Mouse (Mus musculus): ENCODE measurements around the gene Zfp385b.
A peak's percentile ranks its signal among the peaks of the same experiment; 100 is the strongest.
"Not testable (repeated sequence)": the region's sequence is repeated elsewhere in the genome, so short reads cannot be mapped to it uniquely, and the experiment has no call there.

Zfp385b gene

DNA sequence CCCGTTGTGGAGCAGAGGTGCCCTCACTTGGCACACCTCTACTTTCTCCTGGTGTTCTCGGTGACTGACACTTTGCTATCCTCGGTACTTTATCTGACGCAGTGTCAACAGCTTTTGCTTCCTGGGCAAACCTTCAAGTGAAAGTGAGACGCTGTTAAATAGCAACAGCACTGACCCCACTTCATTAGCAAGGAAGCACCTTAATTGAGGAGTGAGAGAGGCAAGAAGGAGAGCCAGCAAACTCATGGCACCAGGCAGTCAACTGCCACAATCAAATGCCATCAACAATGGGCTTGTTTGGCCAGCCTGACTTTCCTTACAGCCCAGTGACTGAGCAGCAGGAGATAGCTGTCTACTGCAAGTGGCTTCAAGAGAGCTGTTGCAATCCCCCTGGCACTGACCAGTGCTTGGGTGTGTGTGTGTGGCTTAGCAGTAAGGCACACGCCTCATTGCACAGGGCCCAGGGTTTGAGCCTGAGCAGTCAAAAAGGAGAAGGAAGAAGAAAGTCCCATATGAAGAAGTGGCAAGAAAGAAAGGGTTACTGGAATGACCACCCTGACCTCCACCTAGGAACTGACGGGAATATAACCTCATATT, 365.0 kb downstream of the Zfp385b start:
- DNase-seq = no peak

DNA sequence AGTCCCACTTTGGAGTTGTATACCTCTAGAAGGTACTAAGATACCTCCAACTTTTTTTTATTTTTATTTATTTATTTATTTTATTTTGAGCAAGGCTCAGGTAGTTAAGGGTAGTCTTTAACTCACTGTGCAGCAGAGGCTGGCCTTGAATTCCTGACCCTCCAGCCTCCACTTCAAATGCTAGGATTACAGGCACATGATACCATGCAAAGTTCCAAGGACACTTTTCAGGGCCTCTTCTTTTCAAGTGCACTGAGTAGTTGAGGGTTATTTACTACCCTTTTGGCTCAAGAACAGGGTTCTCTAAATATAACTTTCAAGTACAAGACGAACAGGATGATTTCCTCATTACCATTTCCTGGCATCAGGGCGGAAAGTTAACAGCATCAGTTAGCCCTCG, 365.7 kb downstream of the Zfp385b start:
- no peak for DNase-seq

DNA sequence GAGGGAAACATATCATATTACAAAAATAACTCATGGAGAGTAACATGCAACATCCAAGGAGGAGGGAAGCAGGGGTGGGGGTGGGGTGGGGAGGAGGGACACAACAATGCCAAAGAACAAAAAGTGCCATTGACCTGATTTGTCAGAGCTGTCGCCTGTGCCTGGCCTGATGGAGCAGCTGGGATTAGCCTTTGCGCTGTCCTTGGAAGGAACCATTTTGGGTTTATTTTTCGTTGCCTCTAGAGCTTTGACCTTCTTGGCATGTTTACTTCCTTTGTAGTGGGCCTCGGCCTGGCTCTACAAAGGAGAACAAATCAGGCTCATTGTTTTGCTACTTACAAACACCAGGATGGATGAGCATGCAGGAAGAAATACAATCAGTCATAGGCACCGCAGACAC, 369.4 kb downstream of the Zfp385b start:
- DNase-seq = not testable (repeated sequence)

DNA sequence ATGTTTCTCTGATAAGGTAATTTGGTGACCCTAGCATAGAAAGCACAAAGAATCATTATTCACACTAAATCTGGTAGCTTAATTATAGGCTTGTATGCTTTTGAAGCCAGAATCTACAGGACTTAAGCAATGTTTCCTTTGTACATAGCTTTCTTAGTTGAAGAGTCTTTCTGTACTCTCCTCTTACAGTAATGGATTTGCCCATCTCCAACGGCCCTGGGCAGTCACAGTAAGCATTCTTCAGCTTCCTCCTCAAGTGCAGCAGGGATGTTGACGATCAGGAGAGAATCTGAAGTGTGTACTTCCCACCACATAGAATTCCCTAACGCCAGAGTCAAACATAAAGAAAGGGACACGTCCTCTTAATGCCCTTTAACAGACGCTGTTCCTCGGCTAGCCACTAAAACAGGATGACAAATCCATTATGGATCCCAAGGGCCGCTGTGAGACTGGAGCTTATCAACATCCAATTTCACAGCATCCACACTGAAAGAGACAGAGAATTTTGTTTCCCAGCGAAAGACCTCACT, 370.4 kb downstream of the Zfp385b start:
- DNase-seq = no peak

DNA sequence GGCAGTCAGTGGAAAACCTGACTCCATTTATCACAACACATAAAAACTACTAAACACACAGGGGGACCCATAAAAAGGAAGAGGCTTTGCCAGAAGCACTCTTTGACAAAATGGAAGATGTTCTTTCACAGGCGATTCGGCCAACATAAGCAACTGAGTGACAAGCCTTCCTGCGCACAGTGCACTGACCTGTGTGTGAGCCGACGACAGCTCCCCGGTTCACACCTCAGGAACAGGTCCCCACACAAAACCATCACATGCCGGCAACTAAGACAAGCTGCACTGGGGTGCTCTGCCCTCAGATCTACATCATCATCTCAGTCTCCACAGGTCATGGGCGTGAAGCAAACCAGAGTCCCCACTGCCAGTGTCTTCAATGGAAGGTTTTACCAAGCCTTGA, 375.2 kb downstream of the Zfp385b start:
- no peak for DNase-seq

DNA sequence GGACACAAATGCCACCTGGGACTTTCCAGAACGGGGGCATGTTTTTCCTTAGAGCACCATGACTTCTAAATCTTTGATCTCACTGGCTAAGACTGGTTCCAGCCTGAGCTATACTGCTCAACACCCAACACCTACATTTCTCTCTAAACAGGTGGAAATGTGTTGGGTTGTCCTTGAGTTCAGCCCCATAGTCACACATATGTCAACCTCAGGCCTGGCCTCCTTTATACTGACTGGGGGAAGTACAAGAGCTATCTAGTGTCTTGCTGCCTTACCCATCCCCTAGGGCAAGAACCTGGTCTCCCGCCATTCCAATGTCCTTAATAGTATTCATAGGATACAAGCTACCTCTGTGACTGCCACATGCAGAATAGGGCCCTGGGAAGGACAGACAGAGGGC, 378.8 kb downstream of the Zfp385b start:
- DNase-seq = no peak

DNA sequence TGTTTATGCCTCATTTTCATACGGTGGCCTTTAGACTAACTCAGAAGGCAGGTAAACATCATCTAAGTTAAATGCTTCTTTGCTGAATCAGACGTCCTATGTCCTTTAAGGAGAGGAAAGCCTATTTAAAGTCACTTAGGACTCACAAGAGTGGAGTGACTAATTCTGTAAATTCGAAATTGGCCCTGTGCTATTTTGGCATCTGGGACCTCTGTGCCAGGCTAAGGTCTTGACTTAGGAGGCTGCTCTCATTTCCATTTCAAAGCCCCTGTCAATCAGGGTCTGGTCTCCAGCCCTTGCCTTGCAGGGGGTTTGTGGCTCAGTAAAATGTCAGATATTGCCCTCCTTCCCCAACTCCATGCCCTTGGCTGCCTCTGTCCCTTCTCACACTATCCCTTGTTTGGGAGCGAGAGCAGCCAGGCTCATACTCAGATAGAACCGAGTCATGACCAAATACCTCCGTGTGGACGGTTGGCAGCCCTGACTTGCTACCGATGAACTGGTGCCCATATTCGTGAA, 383.1 kb downstream of the Zfp385b start:
- DNase-seq = no peak

DNA sequence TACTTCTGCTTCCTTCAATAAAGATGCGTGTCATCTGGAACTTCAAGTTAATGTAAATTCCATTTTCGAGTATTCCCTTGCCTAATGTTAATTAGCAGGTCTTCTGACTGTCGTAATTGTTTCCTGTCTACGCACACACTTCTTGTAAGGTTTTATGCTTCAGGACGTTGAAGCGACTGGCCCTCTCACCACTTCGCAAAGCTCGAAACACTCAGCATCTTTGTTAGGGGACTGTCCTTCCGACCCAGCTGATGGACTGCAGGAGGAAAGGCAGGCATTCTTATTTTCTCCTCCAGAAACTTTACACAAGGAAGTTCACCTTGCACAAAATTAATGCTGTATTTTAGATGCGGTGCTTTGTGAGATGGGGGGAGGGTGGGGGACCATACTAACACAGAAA, 400.0 kb downstream of the Zfp385b start:
- no peak for DNase-seq

DNA sequence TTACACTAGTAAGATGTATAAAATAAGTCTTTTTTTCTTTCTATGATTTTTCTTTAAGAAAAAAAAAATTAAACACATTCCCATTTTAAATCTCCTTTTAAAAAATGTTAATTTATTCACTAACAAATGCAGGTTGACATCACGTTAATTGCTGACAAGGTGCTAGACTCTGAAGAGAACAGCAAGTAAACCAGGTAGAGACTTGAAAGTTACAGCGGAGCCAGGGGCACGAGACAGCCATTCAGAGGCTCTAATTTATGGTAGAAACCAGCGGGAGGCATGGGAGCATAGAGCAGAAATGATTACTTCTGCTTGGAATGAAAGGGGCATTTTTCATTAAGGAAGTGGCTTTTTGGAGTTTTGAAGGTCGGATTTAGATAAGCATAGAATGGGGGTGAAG, 401.4 kb downstream of the Zfp385b start:
- DNase-seq = no peak

DNA sequence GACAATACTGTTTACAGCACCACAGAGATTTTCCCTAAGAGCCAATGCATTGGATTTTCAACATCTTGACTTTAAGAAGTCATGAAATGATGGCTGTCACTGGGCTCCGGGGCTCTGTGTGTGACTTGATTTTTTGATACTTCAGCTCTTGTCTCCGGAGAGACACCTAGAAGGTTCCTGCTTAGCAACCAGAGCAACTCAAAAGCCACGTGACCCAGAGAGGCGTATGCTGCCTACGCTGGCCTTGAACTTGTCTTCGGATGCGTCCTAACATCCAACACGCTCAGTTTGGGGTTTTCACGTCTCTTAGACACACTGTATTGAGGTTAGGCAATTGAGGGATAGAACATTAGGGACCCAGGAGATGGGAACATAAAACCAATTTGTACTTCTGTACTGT, 407.3 kb downstream of the Zfp385b start:
- no peak for DNase-seq

DNA sequence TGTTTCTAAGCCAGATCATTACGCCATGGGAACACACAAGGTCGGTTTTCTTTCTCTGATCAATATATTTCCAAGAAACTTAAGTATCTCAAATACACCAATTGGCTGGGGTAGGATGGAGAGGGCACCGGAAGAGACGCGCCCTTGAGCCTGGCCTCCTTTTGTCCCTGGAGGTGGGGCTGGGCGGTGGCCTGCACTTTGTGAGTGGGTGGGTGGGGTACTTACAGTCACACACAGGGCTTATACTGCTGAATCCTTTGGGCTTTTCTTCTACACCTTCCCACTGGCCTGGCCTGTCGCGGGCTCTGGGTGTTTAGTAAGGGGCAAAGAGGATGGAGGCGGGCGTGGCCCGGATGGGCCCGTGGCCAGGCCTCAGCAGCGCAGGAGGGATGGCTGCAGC, 407.8 kb downstream of the Zfp385b start:
- DNase-seq = no peak

DNA sequence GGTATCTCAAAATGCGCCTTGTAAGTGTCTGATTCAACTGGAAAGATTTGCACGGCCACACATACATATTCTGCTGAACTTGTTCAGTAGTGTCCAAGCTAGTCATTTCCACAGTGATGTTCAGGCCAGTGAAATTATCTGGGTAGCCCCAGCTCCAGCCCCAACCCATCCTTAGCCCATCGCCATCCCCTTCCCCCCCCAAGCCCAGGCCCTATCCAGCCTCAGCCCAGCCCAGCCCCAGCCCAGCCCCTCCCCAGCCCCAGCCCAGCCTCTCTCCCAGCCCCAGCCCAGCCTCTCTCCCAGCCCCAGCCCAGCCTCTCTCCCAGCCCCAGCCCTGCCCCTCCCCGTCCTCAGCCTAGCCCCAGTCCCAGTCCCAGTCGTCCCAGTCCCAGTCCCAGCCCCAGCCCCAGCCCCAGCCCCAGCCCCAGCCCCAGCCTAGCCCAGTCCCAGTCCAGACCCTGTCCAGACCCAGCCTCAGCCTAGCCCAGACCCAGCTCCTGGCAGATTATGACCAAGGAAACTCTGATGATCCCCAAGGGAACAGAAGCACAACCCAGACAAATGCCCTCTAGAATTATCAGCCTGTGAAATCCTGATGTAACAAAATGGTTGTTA, 409.8 kb downstream of the Zfp385b start:
- no peak for DNase-seq

DNA sequence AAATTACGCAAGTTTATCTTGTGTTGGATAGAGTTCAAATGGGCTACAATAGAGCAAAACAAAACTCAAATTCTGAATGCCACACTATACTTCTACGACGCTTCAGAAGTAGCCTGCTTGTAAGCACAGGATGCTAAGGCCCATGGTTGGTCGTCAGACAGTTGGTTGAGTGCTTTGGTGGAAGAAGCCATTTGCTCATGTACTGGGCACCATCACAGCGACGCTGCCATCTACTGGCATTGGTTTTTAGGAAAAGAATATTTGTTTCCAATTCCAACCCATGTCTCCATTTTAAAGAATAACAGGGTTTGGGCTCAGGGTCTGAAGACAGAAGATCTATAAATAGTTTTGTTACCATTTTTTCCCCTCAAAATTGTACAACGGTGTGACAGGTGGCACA, 410.5 kb downstream of the Zfp385b start:
- DNase-seq = no peak

DNA sequence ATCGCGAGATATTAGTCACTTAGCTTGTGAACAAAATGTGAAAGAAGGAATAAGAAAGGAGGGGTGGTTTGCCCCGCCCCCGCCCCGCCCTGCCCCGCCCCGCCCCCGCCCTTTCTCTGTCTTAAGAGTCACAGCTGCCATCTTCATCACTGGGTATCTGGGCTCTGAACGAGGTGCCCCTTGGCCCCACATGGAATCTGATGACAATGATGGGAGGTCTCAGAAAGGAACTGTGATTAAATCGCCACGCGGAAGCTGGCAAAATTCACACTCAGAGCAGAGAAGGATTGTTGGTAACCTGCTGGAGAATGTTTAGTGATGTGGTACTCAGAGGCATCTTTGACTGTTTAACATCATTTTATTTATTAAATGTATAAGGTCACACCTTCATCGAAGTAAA, 417.1 kb downstream of the Zfp385b start:
- DNase-seq = no peak

DNA sequence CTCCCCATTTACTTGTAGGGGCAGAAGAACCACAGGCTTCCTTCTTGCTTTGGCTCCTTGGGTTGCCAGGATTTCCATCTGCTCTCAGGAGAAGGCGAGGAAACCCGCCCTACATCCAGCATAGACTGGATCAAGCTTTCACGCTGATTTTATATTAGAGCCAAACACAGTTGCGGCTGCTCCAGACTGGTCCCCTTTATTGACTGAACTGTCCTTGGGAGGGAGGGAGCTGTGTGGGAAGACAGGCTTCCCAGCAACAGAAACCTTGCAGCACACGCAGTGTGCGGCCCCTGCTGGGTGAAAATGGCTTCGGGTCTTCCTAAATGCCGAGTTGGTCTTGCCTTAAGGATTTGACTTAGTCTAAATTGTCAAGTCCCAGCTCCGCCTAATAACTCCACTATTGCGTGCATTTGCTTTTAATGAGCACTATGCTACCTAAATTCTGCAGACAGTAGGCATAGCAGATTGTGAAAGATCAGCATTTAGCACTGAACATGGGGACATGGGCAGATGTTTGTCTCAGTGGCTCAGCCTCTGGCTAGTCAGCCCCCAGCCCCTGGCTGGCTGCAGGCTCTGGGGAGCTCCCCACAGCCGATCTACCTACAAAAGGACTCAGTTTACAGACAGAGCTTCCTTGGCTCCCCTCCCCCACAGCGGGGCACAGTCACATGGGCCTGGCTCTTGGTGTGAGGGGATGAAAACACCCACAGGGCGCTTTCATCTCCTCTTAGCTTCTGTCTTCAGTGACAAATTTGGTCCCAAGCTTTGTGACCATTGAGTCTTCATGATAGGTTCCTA, 417.8 kb downstream of the Zfp385b start:
- no peak for DNase-seq

DNA sequence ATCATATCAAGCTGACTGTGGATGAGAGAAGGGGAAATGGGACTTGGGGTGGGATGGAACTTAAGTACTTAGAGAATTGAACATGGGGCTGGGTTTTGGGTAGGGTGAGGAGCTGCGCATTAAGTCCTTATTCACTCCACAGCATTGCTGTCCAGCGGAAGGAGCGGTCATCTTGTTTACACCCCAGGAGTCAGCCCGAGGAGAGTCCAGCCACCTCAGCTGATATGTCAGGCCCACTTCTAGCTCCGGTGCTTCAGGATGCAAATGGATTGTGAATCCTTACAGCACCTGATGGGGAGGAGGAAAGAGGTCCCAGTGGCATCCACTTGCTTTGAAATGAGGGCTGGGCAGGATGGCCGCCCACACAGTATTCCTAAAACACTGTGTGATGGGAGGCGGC, 425.6 kb downstream of the Zfp385b start:
- no peak for DNase-seq

DNA sequence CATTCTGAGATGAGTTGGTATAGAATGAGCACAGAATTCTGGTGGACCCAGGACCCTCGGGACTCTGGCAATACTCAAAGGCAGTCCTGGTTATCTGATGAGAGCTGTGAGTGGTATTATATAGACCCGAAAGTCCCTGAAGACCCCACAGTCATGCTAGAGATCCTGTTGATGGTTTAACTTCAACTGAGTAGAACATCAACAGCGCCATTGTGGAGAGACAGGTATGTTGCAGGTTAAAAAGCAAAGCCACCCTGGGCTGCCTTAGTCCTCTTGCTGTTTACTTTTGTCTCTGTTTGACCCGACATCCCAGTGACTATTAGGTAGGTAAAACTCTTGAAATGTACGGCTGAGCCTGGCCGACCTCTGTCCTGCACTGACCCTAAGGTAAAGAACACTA, 431.3 kb downstream of the Zfp385b start:
- DNase-seq = no peak

DNA sequence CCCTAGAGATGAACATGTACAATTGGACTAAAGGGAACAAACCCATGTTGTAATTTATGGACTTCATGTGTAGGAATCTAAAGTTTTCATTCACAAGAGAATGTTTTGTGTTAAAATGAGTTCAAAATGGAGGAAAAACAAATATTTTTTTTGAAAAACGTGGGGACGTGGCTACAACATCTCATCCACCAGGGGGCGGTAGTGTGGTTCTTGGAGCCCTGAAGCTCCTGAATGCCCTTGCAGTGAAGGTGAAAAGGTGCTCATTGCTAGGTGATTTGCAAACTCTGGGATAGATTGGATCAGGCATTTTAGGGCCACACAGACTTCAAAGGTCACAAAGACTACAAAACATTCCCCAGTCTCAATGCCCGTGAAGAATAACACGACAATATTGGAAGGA, 432.9 kb downstream of the Zfp385b start:
- DNase-seq = peak; percentile 33 to 65

DNA sequence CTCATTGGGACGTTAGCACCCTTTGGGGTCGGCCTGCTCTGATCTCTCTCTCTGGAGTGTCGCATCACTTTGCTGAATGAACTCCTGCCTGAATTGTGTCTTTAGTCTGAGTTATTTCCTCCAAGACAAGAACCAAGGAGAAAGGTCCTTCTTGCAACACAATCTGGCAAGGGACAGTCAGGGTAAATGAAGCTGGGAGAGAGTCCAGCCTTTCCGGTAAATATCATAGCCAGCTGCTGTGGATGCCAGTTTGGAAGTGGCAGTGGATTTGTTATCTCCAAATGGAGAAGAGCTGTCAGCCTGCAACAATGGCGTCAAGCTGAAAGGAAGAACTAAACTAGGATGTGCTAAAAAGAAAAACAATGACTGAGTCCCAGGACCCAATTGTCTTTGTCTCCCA, 436.7 kb downstream of the Zfp385b start:
- no peak for DNase-seq

DNA sequence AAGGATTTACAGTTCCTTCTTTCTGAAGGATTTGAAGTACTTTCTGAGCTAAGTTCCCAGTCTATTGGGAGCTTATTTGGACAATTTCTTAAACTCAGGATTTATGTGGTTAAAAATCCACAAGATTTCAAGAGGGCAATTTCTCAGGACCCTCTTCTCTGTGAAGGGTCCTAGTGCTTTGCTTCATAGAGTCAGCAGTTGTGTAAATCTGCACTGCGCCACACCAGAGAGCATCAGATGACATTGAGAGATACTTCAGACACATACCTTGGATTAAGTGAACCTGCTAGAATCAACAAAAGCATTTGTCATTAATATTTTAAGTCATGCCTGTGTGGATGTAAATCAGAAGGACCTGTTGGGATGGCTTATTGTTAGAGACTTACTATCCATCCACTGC, 439.5 kb downstream of the Zfp385b start:
- no peak for DNase-seq

DNA sequence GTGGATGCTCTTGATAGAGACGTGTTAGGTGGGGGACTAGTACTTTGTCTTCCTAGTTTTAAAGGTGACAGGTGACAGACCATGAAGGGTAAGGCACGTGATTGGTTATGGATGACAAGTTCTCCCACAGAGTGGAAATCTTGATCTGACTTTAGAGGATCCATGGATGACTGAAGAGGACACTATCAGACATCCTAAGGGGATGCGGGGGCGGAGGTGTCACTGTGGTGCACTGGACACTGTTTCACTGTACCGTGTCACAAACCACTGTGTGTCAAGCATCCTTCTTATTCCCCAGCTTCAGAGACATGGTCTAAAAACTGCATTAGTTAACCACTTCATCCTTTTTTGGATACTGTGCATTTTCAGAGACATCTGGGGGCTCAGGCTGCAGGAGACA, 440.1 kb downstream of the Zfp385b start:
- DNase-seq = no peak

DNA sequence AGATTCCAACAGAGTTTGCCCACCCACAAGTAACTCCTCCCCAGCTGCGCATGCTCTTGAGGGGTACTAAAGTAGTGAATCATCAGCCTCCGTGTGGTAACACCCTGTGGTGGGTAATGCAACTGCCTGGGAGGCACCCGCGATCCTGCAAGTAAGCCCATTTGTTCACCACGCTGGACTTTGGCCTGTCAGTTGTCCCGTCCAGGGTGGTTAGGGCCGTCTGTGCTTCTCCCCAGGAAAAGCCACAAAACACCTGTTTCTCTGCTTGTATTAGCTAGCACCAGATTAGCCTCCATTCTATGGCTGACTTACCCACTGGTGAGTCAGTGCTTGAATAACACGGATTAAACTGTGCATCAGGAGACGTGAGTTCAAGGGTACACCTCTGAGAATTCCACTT, 442.6 kb downstream of the Zfp385b start:
- DNase-seq = no peak

DNA sequence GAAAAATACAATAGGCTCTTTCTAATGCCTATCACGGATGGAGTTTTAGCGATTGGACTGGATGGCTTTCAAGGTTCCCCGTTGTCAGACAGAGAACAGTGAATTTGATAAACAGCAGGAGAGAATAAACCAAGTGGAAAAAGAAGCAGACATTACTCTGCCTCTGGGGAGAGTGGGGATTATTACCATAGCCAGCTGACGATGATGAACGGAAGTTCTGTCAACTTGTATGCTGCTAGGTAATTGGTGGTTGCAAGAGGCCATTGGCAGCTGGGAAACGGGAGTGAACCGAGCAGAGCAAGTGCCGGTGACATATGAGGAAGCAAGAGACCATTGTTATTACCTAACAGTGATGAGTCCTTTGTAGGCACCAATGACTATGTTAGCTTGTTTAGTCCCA, 444.3 kb downstream of the Zfp385b start:
- no peak for DNase-seq

DNA sequence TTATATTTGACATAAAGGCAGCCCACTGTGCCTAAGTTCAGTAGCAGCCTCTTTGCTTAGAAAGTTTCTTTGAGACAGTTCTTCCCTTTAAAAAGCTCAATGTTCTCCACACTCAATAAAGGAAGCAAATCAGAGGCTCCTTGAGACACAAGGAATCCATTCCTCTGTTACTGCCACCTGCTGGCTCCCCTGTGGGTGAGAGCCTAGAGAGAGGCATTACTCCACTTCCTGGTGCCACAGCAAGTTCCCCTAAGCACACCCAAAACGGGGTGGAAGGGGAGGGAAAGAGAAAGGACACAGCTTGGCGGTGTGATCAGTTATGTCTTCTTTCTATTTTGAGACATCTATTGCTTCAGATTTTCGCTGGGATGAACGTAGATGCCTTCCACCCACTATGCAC, 450.3 kb downstream of the Zfp385b start:
- DNase-seq = no peak

Measured in kidney, adult 8-10 months (tissue).